Mouse (Mus musculus): ENCODE results near the gene Tenm4. TPM values are rescaled to one million over a fixed set of nuclear protein-coding genes. Genes with fewer than 3 reads are reported as not detected.

Tenm4 gene
- polyA plus RNA-seq, 1 experiment from 2014 or later, result 5.4 TPM

DNA sequence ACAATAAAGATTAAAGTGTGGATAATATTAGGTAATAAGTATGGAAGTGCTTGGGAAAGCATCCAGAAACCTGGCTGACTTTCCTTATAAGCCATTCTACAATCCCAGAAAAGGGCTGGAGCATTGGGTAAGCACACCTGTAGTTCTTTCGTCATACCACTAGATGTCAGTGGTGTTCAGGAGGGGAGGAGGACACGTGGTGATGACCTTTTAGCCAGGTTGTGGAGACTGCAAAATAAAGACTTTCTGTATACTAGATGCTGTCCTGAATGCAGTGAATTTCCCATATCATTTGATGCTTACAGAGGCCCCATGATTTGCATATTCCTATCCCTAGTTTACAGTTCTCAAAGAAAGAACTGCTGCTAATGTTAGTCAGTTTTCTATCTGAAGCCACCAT is 348.2 kb downstream of the Tenm4 start:
- in situ Hi-C loops (cut with MboI; ENCODE audit: low pct_unique_long_range_greater_than_20kb), result loop anchor here (5.0 to 25.0 kb wide), 3 partner anchors 393 to 1032 kb away; no protein-coding TSS in a partner anchor
- ChIA-PET CTCF (interaction anchor here (0.7 to 5.7 kb wide), 11 partner anchors 36 to 401 kb away, joined by 3 to 35 read pairs (median 4); no protein-coding TSS in a partner anchor), POLR2A (no interaction called here)
- ATAC-seq (peak; percentile 39), DNase-seq (ENCODE audit: low read depth, low spot score) (no peak)
- TF ChIP-seq CTCF (IDR thresholded peaks at IDR 0.05), result peak; percentile 88
- H3K27me3 ChIP-seq, result no peaks in the 10 kb centered on the region

DNA sequence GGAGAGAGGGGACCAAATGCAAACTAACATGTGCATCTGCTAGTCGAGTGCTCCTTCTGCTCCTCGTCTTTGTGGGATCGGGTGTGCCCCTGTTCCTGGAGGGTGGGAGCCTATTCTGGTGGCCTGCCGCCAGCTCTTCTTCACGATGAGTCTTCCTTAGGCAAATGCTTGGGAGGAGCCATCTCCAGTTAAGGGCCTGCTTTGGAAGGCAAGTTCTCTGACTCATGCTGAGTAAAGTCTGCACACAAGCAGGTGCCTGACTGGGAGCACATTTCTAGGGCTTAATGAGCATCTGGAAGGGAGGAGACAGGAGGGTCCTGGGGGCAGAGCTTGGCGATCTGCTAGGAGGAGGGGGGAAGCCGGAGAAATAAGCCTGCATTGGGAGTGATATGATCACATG is 350.9 kb downstream of the Tenm4 start:
- DNase-seq (ENCODE audit: low read depth, low spot score) (no peak), ATAC-seq (no peak)
- in situ Hi-C loops (cut with MboI; ENCODE audit: low pct_unique_long_range_greater_than_20kb), result loop anchor here (5.0 to 25.0 kb wide), 3 partner anchors 245 to 1035 kb away; no protein-coding TSS in a partner anchor
- POLR2A ChIA-PET, result interaction anchor here (0.7 kb wide), 1 partner anchor 11 kb away, joined by 3 read pairs; no protein-coding TSS in a partner anchor
- TF ChIP-seq CTCF (IDR thresholded peaks at IDR 0.05), result no peak
- H3K27me3 ChIP-seq, result no peaks in the 10 kb centered on the region
- CTCF ChIA-PET, result interaction anchor here (1.3 to 5.7 kb wide), 2 partner anchors 390 to 393 kb away, joined by 3 to 35 read pairs; no protein-coding TSS in a partner anchor

DNA sequence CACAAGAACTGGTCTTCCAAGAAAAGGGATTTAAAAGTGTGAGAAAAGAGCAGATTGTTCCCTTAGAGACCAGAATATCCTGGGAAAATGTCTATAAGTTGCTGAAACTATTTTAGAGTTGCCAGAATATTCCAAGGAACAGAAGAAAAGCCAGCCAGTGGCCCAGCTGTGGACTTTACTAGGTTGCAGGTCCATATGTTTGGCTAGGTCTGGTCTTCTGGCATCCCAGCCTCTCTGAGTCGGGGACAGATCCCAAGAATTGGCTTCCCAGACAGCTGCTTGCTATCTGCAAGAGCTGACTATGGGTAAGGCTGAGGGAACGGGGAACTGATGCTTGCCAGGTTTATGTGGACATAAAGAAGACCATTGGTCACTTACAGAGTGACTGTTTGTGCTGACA is 352.6 kb downstream of the Tenm4 start:
- H3K27me3 ChIP-seq, result no peaks in the 10 kb centered on the region
- no peak for TF ChIP-seq CTCF (IDR thresholded peaks at IDR 0.05)
- POLR2A ChIA-PET, result no interaction called here
- no peak for ATAC-seq
- no peak for DNase-seq (ENCODE audit: low read depth, low spot score)
- CTCF ChIA-PET, result interaction anchor here (1.3 kb wide), 1 partner anchor 27 kb away, joined by 3 read pairs; no protein-coding TSS in a partner anchor
- in situ Hi-C loops (cut with MboI; ENCODE audit: low pct_unique_long_range_greater_than_20kb), result loop anchor here (5.0 to 25.0 kb wide), 3 partner anchors 244 to 1036 kb away; no protein-coding TSS in a partner anchor

DNA sequence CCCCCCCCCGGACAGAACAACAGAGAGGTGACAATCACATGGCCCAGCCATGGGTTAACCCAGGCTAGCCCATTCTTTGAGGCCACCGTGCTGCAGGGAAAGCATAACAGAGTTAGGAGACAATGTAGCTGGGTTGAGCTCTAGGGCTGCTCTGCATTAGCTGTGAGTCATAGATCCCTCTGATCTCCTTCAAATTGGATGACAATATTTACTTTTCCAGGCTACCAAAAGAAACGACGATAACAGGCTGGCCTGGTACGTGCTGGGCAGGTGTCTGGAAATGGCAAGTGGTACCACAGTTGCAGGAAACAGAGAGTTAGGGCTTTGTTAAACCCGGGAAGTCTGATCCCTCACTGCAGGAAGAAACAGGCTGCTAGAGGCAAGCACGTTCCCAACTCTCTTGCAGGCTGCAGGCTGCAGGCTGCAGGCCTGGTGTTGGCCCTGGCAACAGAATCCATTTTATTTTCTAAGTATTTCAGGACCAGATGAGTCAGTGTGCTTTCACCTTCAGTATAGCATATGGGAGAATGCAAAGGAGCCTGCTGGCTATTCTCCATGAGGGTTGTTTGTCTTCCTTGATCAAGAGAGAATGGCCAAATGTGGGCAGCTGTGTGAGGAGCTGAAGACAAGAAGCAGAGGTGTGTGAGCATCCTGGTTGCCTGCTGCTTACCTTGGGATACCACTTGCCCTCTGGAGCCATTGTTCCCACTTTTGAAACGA is 353.6 kb downstream of the Tenm4 start:
- CTCF ChIA-PET, result no interaction called here
- ATAC-seq (no peak), DNase-seq (ENCODE audit: low read depth, low spot score) (no peak)
- H3K27me3 ChIP-seq, result no peaks in the 10 kb centered on the region
- in situ Hi-C loops (cut with MboI; ENCODE audit: low pct_unique_long_range_greater_than_20kb), result loop anchor here (5.0 to 25.0 kb wide), 3 partner anchors 243 to 1037 kb away; no protein-coding TSS in a partner anchor
- no peak for TF ChIP-seq CTCF (IDR thresholded peaks at IDR 0.05)
- POLR2A ChIA-PET, result interaction anchor here (0.6 kb wide), 1 partner anchor 81 kb away, joined by 3 read pairs; no protein-coding TSS in a partner anchor

DNA sequence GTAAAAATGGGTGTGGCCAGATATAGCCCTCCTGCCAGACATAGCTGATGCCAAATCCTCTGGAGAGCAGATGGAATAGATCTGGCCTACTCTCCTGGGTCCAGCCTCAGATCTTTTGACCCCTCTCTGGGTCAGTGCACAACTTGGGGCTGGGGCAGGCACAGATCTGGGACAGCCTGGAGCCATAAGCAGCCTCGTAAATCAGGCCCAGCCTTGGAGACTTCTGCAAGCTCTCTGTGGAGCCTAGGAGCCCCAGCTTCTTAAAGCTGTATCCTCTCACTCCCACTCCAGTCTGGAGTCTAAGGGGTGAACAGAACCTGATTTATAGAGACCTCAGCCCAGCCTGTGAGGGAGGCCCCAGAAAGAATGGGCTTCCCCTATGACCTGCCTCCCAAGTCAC is 354.3 kb downstream of the Tenm4 start:
- in situ Hi-C loops (cut with MboI; ENCODE audit: low pct_unique_long_range_greater_than_20kb), result no loop called here
- no peak for ATAC-seq
- CTCF ChIA-PET, result no interaction called here
- POLR2A ChIA-PET, result no interaction called here
- TF ChIP-seq CTCF (IDR thresholded peaks at IDR 0.05), result no peak
- DNase-seq (ENCODE audit: low read depth, low spot score), result no peak
- H3K27me3 ChIP-seq, result no peaks in the 10 kb centered on the region

DNA sequence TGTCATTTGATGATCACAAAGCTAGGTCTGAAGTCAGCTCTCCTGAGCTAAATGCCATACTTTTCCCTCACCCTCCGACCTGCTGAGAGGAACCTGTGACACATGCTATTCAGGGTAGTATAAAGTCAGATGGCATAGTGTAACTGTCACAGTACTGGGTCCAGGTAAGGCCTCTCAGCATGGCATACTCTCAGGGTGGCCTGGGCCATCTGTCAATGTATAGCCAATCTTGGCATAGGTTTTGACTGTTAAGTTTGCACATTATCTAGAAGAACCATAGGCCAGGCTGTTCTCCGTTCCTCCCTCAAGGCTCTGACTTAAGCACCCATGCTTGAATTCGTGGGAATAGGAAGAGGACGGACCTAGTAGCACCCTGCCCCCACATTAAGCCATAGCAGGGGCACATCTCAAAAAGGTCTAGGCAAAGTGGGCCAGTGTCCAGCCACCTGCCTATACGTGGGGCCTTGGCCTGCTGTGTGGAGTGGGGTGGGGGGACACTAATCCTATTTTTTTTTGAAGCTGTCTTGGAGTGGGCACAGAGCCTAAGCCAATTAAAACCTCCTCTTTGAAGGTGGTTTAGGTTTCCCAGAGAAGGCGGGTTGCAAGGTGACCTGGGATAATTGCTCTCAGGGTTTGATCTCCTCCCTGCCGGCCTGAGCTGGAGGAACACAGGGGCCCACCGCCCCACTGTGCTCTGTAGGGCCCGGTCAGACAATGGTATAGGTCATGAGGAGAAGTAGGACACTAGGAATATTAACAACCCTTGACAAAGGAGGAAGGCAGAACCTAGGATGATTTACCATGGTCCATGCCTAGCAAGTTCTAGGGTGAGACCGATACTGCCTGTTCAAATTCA is 359.8 kb downstream of the Tenm4 start:
- ChIA-PET POLR2A (no interaction called here), CTCF (no interaction called here)
- TF ChIP-seq CTCF (IDR thresholded peaks at IDR 0.05), result no peak
- no peaks in the 10 kb centered on the region for H3K27me3 ChIP-seq
- in situ Hi-C loops (cut with MboI; ENCODE audit: low pct_unique_long_range_greater_than_20kb), result no loop called here
- ATAC-seq (no peak), DNase-seq (ENCODE audit: low read depth, low spot score) (no peak)

DNA sequence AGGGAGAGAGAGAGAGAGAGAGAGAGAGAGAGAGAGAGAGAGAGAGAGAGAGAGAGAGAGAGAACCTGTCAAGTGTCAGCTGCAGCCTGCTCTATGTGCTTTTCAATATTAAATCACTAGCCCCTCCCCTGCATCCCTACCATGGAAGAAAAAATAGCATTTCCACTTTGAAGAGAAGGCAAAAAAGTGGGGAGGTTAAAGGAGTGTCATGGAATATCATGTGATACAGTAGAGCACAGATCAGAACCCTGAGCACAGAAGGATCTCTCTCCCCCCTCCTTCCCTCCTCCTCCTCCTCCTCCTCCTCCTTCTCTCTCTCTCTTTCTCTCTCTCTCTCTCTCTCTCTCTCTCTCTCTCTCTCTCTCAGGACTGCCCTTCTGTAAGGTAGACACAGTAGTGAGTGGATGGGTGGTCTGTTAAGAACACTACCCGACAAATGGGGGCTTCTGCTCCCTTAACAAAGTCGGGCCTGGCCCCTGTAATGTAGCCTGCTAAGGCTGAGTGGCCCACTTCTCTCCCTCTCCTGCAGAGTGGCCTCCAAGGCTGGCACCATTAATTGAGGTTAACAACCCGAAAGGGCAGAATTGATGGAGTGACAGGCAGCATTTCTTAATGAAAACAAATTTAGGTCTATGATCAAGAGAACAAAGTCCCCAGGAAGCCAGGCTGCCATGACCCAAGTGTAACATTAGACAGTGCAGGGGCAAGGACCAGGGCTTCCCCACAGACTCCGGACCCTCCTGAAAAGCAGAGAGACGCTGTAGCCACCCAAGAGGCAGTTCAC is 361.1 kb downstream of the Tenm4 start:
- ATAC-seq, result no peak
- H3K27me3 ChIP-seq, result no peaks in the 10 kb centered on the region
- in situ Hi-C loops (cut with MboI; ENCODE audit: low pct_unique_long_range_greater_than_20kb), result no loop called here
- ChIA-PET POLR2A (no interaction called here), CTCF (no interaction called here)
- no peak for DNase-seq (ENCODE audit: low read depth, low spot score)
- no peak for TF ChIP-seq CTCF (IDR thresholded peaks at IDR 0.05)

DNA sequence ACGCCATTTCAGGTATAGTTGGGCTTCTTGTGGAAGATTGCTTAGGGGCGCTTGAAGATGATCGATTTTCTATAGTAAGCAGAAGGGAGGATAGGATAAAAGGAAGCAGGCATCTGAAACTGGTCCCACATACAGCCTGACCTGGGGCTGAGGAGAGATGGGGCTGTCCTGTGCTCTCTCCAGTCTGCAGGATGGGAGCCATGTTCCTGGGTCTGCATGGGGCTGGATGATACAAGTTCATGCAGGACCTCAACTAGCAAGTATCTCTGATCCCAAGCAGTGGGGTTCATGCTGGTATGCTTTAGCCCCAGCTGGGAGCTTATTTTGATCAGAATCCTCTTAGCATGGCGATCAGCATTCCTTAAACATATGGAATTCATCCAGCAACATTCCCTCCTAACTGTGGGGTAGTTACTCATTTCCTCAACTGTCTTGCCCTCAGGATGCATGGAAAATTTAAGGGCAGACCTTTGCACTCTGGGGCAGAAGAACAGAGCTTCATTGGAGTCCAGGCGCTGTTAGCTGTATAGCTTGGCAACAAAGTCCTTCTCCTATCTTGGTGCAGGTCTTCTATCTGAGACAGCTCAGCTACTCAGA is 361.9 kb downstream of the Tenm4 start:
- TF ChIP-seq CTCF (IDR thresholded peaks at IDR 0.05), result no peak
- POLR2A ChIA-PET, result no interaction called here
- CTCF ChIA-PET, result no interaction called here
- ATAC-seq, result no peak
- no peaks in the 10 kb centered on the region for H3K27me3 ChIP-seq
- in situ Hi-C loops (cut with MboI; ENCODE audit: low pct_unique_long_range_greater_than_20kb), result no loop called here
- no peak for DNase-seq (ENCODE audit: low read depth, low spot score)

DNA sequence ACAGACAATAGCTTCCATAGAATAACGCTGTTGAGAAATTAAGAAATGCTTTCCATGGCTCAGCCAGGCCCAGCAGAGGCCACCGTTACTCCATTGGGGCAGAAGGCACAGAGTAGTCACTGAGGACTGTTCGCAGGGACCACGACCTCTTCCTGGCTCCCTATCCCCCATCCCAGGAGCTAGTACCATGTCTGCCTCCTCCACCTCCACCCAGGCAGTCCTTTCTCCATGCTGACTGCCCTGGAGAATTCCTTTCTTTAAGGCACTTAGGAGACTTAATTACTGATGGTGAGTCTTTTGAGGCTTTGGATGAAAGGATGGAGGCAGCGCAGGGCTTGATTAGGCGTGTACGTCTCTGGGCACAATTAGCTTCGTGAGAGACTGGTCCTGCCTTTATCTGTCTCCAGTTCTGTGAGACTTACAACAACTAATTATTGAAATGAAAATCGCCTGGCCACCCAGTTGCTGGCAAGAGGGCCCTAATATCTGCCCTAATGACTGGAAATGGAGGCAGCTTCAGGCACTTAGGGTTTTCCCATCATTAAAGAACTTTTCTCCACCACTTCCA is 365.4 kb downstream of the Tenm4 start:
- H3K27me3 ChIP-seq, result no peaks in the 10 kb centered on the region
- POLR2A ChIA-PET, result interaction anchor here (0.5 kb wide), 1 partner anchor 35 kb away, joined by 4 read pairs; no protein-coding TSS in a partner anchor
- in situ Hi-C loops (cut with MboI; ENCODE audit: low pct_unique_long_range_greater_than_20kb), result no loop called here
- DNase-seq (ENCODE audit: low read depth, low spot score) (no peak), ATAC-seq (no peak)
- CTCF ChIA-PET, result interaction anchor here (2.0 kb wide), 1 partner anchor 18 kb away, joined by 6 read pairs; no protein-coding TSS in a partner anchor
- no peak for TF ChIP-seq CTCF (IDR thresholded peaks at IDR 0.05)

All from Patski (cell line).